Mouse (Mus musculus) gastrocnemius, postnatal 10 days (tissue): Measurements from ENCODE around the gene Zbtb9. TPM values are rescaled to one million over a fixed set of nuclear protein-coding genes. Genes with fewer than 3 reads are reported as not detected.

Experiments used
- DNase-seq: peaks from one replicate; pipeline ENCODE4 v3.0.0; 2021; ENCODE audit warnings: mixed read lengths
- total RNA-seq, 2 experiments: library from RNA; stranded (reverse); gene quantifications; 2 replicates each; pipeline ENCODE4 v1.2.3; 2021

The Zbtb9 gene
- total RNA-seq, 2 experiments from 2014 or later: 2.7 to 3.9 TPM

- no peak for DNase-seq
Measured at GRCm38 (mm10) chr17:26947231-26948100, 25.5 kb upstream of the Zbtb9 start.

- peak; percentile 63 for DNase-seq
Measured at GRCm38 (mm10) chr17:26948316-26949050, 24.5 kb upstream of the Zbtb9 start.

GRCm38 (mm10) chr17:26949051-26949577, 23.9 kb upstream of the Zbtb9 start:
- no peak for DNase-seq

GRCm38 (mm10) chr17:26949866-26950265, 23.1 kb upstream of the Zbtb9 start:
- DNase-seq: no peak

- no peak for DNase-seq
Measured at GRCm38 (mm10) chr17:26950560-26951288, 22.2 kb upstream of the Zbtb9 start.

- peak; percentile 79 for DNase-seq
Measured at GRCm38 (mm10) chr17:26951406-26951805, 21.6 kb upstream of the Zbtb9 start.

- no peak for DNase-seq
Measured at GRCm38 (mm10) chr17:26951952-26952877, 20.8 kb upstream of the Zbtb9 start.

- no peak for DNase-seq
Measured at GRCm38 (mm10) chr17:26953201-26953600, 19.8 kb upstream of the Zbtb9 start.

- DNase-seq: no peak
Measured at GRCm38 (mm10) chr17:26953726-26954125, 19.2 kb upstream of the Zbtb9 start.

- DNase-seq: no peak
Measured at GRCm38 (mm10) chr17:26956309-26956708, 16.7 kb upstream of the Zbtb9 start.

GRCm38 (mm10) chr17:26956895-26957294, 16.1 kb upstream of the Zbtb9 start:
- DNase-seq: no peak

GRCm38 (mm10) chr17:26957872-26958271, 15.1 kb upstream of the Zbtb9 start:
- DNase-seq: no peak

GRCm38 (mm10) chr17:26958880-26959279, 14.1 kb upstream of the Zbtb9 start:
- DNase-seq: no peak

GRCm38 (mm10) chr17:26959815-26960214, 13.2 kb upstream of the Zbtb9 start:
- no peak for DNase-seq

- no peak for DNase-seq
Measured at GRCm38 (mm10) chr17:26961572-26962240, 11.3 kb upstream of the Zbtb9 start.

GRCm38 (mm10) chr17:26966993-26967392, 6.0 kb upstream of the Zbtb9 start:
- DNase-seq: no peak

- no peak for DNase-seq
Measured at GRCm38 (mm10) chr17:26967477-26967876, 5.5 kb upstream of the Zbtb9 start.

GRCm38 (mm10) chr17:26968200-26968611, 4.8 kb upstream of the Zbtb9 start:
- no peak for DNase-seq

- no peak for DNase-seq
Measured at GRCm38 (mm10) chr17:26969257-26969656, 3.7 kb upstream of the Zbtb9 start.

- no peak for DNase-seq
Measured at GRCm38 (mm10) chr17:26970221-26970620, 2.7 kb upstream of the Zbtb9 start.
